ENCODE assay signal across 8 mouse cellular contexts in the genomic region with DNA sequence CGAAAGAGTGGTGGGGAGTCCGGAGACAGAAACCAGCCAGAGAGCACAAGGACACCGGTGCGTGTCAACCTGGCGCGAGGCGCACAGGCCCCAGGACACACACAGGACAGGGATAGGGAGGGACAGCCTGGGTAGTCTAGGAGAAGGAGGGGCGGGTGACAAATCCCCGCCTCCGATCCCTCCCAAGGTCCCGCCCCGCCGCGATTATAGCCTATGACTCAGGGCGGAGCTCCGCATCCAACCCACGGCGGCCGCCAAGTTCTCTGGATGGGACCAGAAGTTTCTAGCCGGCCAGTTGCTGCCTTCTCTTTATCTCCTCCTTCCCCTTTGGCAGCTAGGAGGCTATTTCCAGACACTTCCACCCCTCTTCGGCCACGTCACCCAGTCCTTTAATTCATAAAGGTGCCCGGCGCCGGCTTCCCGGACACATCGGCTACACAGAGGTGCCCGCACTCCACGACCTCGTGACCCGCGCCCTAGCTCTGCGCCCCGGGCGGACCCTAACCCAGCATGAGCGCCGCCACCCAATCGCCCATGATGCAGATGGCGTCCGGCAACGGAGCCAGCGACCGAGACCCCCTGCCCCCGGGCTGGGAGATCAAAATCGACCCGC. TPM values are rescaled to one million over a fixed set of nuclear protein-coding genes. Genes with fewer than 3 reads are reported as not detected.
DNase-seq lines count a peak whose midpoint lies in the region; ATAC-seq and TF ChIP-seq lines count a peak whose summit lies in the region.

A gene (plus strand): TSS at position 268 of the 613 bp plus-strand sequence.

- ATAC-seq in CD4-positive, CD25-positive, alpha-beta regulatory T cell, adult 4 months, result peak; percentile 88
- ATAC-seq in heart, embryonic 12.5 days (ENCODE audit: insufficient number of reproducible peaks, low FRiP score), result peak; percentile 95
- peak; percentile 96 for ATAC-seq in kidney, postnatal 0 days (replicated peaks; ENCODE audit: low FRiP score, low read depth)
- ATAC-seq in liver, embryonic 15.5 days (ENCODE audit: insufficient read depth), result peak; percentile 97
- ATAC-seq in neural tube, embryonic 11.5 days (ENCODE audit: insufficient read depth, low FRiP score, low TSS enrichment), result peak; percentile 86; the same call in 1 of the 2 replicates
- peak; percentile 97 for ATAC-seq in stomach, postnatal 0 days (ENCODE audit: low FRiP score, low TSS enrichment)

- H3K27me3 ChIP-seq in erythroblast, embryonic 14.5 days (ENCODE audit: control insufficient read depth), result peaks cover 8% of the 10 kb centered on the region; the same call in 1 of the 2 replicates
- H3K27me3 ChIP-seq in heart, embryonic 12.5 days (replicated peaks), result no peaks in the 10 kb centered on the region
- no peaks in the 10 kb centered on the region for H3K27me3 ChIP-seq in kidney, postnatal 0 days (ENCODE audit: insufficient read depth, low read length)
- peaks cover 20% of the 10 kb centered on the region for H3K27me3 ChIP-seq in liver, embryonic 15.5 days
- H3K27me3 ChIP-seq in neural tube, embryonic 11.5 days (ENCODE audit: control insufficient read depth, insufficient read depth, low read length), result no peaks in the 10 kb centered on the region
- H3K27me3 ChIP-seq in stomach, postnatal 0 days (ENCODE audit: control insufficient read depth, insufficient read depth, low read length), result no peaks in the 10 kb centered on the region

- TF ChIP-seq EP300 in stomach, postnatal 0 days (optimal IDR thresholded peaks at IDR 0.05), result no peak

- peak within 1 kb of the TSS; percentile 93 for H3K9ac ChIP-seq in heart, embryonic 12.5 days
- peak within 1 kb of the TSS; percentile 91 for H3K9ac ChIP-seq in kidney, postnatal 0 days (ENCODE audit: low read depth, low read length)
- H3K9ac ChIP-seq in liver, embryonic 15.5 days, result peak within 1 kb of the TSS; percentile 75
- H3K9ac ChIP-seq in neural tube, embryonic 11.5 days (ENCODE audit: low read length), result peak within 1 kb of the TSS; percentile 65
- peak within 1 kb of the TSS; percentile 98 for H3K9ac ChIP-seq in stomach, postnatal 0 days (ENCODE audit: low read length)

- peak within 1 kb of the TSS; percentile 77 for H3K4me3 ChIP-seq in erythroblast, embryonic 14.5 days (replicated peaks)
- peak within 1 kb of the TSS; percentile 87 for H3K4me3 ChIP-seq in heart, embryonic 12.5 days
- peak within 1 kb of the TSS; percentile 75 for H3K4me3 ChIP-seq in kidney, postnatal 0 days (replicated peaks; ENCODE audit: low read depth, low read length)
- peak within 1 kb of the TSS; percentile 71 for H3K4me3 ChIP-seq in liver, embryonic 15.5 days (replicated peaks)
- H3K4me3 ChIP-seq in neural tube, embryonic 11.5 days (ENCODE audit: low read depth, low read length), result peak within 1 kb of the TSS; percentile 47
- H3K4me3 ChIP-seq in stomach, postnatal 0 days (ENCODE audit: low read depth, low read length), result peak within 1 kb of the TSS; percentile 90

- H3K27ac ChIP-seq in heart, embryonic 12.5 days (ENCODE audit: poor library complexity, severe bottlenecking), result peak within 1 kb of the TSS; percentile 99
- H3K27ac ChIP-seq in kidney, postnatal 0 days, result peak within 1 kb of the TSS; percentile 97
- H3K27ac ChIP-seq in liver, embryonic 15.5 days (replicated peaks), result peak within 1 kb of the TSS; percentile 86
- no peak within 1 kb of the TSS for H3K27ac ChIP-seq in neural tube, embryonic 11.5 days (ENCODE audit: low read depth, low read length)
- H3K27ac ChIP-seq in stomach, postnatal 0 days (replicated peaks), result peak within 1 kb of the TSS; percentile 99

- H3K9me3 ChIP-seq in erythroblast, embryonic 14.5 days (ENCODE audit: control insufficient read depth, low read length), result no peaks in the 10 kb centered on the region
- H3K9me3 ChIP-seq in heart, embryonic 12.5 days (replicated peaks), result no peaks in the 10 kb centered on the region
- H3K9me3 ChIP-seq in kidney, postnatal 0 days (replicated peaks; ENCODE audit: low read length), result no peaks in the 10 kb centered on the region
- H3K9me3 ChIP-seq in liver, embryonic 15.5 days (replicated peaks), result no peaks in the 10 kb centered on the region
- no peaks in the 10 kb centered on the region for H3K9me3 ChIP-seq in neural tube, embryonic 11.5 days (ENCODE audit: control insufficient read depth, low read length)
- no peaks in the 10 kb centered on the region for H3K9me3 ChIP-seq in stomach, postnatal 0 days (ENCODE audit: control insufficient read depth, low read length)

- peak; percentile 82 for DNase-seq in brain, embryonic 14.5 days (ENCODE audit: low read depth)
- DNase-seq in kidney, postnatal 0 days (ENCODE audit: low spot score), result peak; percentile 98
- DNase-seq in neural tube, embryonic 11.5 days (ENCODE audit: low spot score), result peak; percentile 86
- peak; percentile 96 for DNase-seq in stomach, postnatal 0 days (ENCODE audit: low spot score)

- under 1% methylated on average over 45 of the region's 46 CpGs for WGBS in heart, embryonic 12.5 days
- under 1% methylated on average over 44 of the region's 46 CpGs for WGBS in kidney, postnatal 0 days
- under 1% methylated on average over 46 of the region's 46 CpGs for WGBS in liver, embryonic 15.5 days (ENCODE audit: insufficient replicate concordance)
- WGBS in neural tube, embryonic 11.5 days, result under 1% methylated on average over 45 of the region's 46 CpGs
- under 1% methylated on average over 46 of the region's 46 CpGs for WGBS in stomach, postnatal 0 days

- H3K4me2 ChIP-seq in heart, embryonic 12.5 days, result peak within 1 kb of the TSS; percentile 82
- H3K4me2 ChIP-seq in kidney, postnatal 0 days (ENCODE audit: low read length), result peak within 1 kb of the TSS; percentile 92
- peak within 1 kb of the TSS; percentile 93 for H3K4me2 ChIP-seq in liver, embryonic 15.5 days
- H3K4me2 ChIP-seq in neural tube, embryonic 11.5 days (ENCODE audit: low read depth), result peak within 1 kb of the TSS; percentile 75
- H3K4me2 ChIP-seq in stomach, postnatal 0 days (replicated peaks; ENCODE audit: low read depth), result peak within 1 kb of the TSS; percentile 80

- TF ChIP-seq POLR2A in brain, embryonic 14.5 days (IDR thresholded peaks at IDR 0.05; ENCODE audit: borderline replicate concordance, extremely low read depth, insufficient read depth, insufficient read length, poor library complexity, severe bottlenecking), result no peak

- H3K4me1 ChIP-seq in erythroblast, embryonic 14.5 days (ENCODE audit: control insufficient read depth), result peaks cover 42% of the 10 kb centered on the region
- H3K4me1 ChIP-seq in heart, embryonic 12.5 days (replicated peaks), result peaks cover 31% of the 10 kb centered on the region
- peaks cover 7% of the 10 kb centered on the region; the same call in 1 of the 2 replicates for H3K4me1 ChIP-seq in kidney, postnatal 0 days (replicated peaks; ENCODE audit: insufficient read depth, low read length)
- peaks cover 39% of the 10 kb centered on the region for H3K4me1 ChIP-seq in liver, embryonic 15.5 days (replicated peaks)
- H3K4me1 ChIP-seq in neural tube, embryonic 11.5 days (ENCODE audit: control insufficient read depth, insufficient read depth, low read length), result peaks cover 4% of the 10 kb centered on the region; the same call in 1 of the 2 replicates
- H3K4me1 ChIP-seq in stomach, postnatal 0 days (replicated peaks; ENCODE audit: control insufficient read depth, insufficient read depth), result 0 out of 2 replicates have a peak, but pooled peaks cover 3% of the 10 kb centered on the region

- H3K36me3 ChIP-seq in erythroblast, embryonic 14.5 days (ENCODE audit: control insufficient read depth), result no peaks in the 10 kb centered on the region
- 0 out of 2 replicates have a peak, but pooled peaks cover 2% of the 10 kb centered on the region for H3K36me3 ChIP-seq in heart, embryonic 12.5 days
- H3K36me3 ChIP-seq in kidney, postnatal 0 days (ENCODE audit: insufficient read depth, low read length), result no peaks in the 10 kb centered on the region
- H3K36me3 ChIP-seq in liver, embryonic 15.5 days (replicated peaks), result no peaks in the 10 kb centered on the region
- no peaks in the 10 kb centered on the region for H3K36me3 ChIP-seq in neural tube, embryonic 11.5 days (ENCODE audit: control insufficient read depth, insufficient read depth, low read length)
- no peaks in the 10 kb centered on the region for H3K36me3 ChIP-seq in stomach, postnatal 0 days (ENCODE audit: control insufficient read depth, insufficient read depth, low read length)

- no peak for TF ChIP-seq CTCF in brain, embryonic 14.5 days (IDR thresholded peaks at IDR 0.05; ENCODE audit: borderline replicate concordance, extremely low read depth, insufficient read depth, insufficient read length)
- TF ChIP-seq CTCF in kidney, postnatal 0 days (IDR thresholded peaks at IDR 0.05; ENCODE audit: low read depth), result 0 out of 2 replicates have a peak, but pooled peaks have one; percentile 22
- TF ChIP-seq CTCF in stomach, postnatal 0 days (IDR thresholded peaks at IDR 0.05; ENCODE audit: low read depth), result peak; percentile 39

RNA-seq across cellular contexts. Expression of the gene that starts here (rescaled TPM):
- 10 to 100 TPM in 1 of 2 experiments, 1 to 10 TPM in 1; 9.6 to 11.5 TPM for polyA plus RNA-seq in CD4-positive, CD25-positive, alpha-beta regulatory T cell, adult 4 months (2017; shearing (Covaris generic))
- 2.2 and 4.2 TPM in 2 replicates for polyA plus RNA-seq in brain, embryonic 14.5 days (2012; rRNA removed)
- polyA plus RNA-seq in erythroblast, embryonic 14.5 days (2012), result 9.2 and 9.4 TPM in 2 replicates
- polyA plus RNA-seq in heart, embryonic 12.5 days (2016; fragmentation: Nextera tagmentation; extraction: Ambion mirVana), result 21.3 and 22.0 TPM in 2 replicates
- polyA plus RNA-seq in kidney, postnatal 0 days (2015; fragmentation: Nextera tagmentation; extraction: Ambion mirVana), result 15.0 and 15.1 TPM in 2 replicates
- polyA plus RNA-seq in liver, embryonic 15.5 days (2015; fragmentation: Nextera tagmentation; extraction: Ambion mirVana), result 2.6 and 2.9 TPM in 2 replicates
- 6.0 and 7.2 TPM in 2 replicates for polyA plus RNA-seq in neural tube, embryonic 11.5 days (2014; fragmentation: Nextera tagmentation; extraction: Ambion mirVana)
- 17.7 and 19.2 TPM in 2 replicates for polyA plus RNA-seq in stomach, postnatal 0 days (2015; fragmentation: Nextera tagmentation; extraction: Ambion mirVana)
